Mouse (Mus musculus) large intestine, adult 2 months (tissue): Measurements from ENCODE around the gene Gm40193. TPM values are rescaled to one million over a fixed set of nuclear protein-coding genes. Genes with fewer than 3 reads are reported as not detected.
"Not testable (repeated sequence)": the region's sequence is repeated elsewhere in the genome, so short reads cannot be mapped to it uniquely, and the experiment has no call there.

Experiments used
- DNase-seq: peaks from one replicate; pipeline ENCODE4 v3.0.0-alpha.2; 2012; ENCODE audit warnings: low read depth, low spot score
- WGBS: fragments of 180-500 bp; shearing (Covaris S2); methylation state at CpG from one replicate; pipeline ENCODE4 v1.1.7; 2018; 5-methylcytosine and 5-hydroxymethylcytosine counted together
- polyA plus RNA-seq: library from polyadenylated mRNA; depleted of rRNA; stranded (reverse); fragments of >200 nt; gene quantifications from 2 replicates; pipeline ENCODE4 v1.2.3, GENCODE M21; 2012; rRNA removed

The Gm40193 gene
- not detected in 2 replicates for polyA plus RNA-seq

DNA sequence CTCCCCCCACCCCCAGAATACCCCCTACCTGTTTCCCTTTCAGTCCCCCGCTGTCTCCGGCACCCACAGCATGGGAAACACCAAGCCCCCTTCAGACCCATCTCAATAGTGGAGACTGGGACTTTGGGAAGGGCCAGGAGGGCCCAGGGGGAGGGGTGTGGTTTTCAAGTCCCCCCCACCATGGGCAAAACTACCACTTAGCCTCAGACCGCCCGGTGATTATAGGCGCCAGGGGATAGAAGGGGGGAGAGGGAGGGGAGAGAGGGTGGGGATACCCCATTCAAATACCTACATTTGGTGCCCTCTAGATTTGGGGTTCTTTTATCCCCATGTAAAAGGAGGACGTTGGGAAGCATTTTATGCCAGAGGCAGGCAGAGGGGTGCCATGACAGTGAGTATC, at the start of gene Gm40193:
Gene Gm40193, minus strand, starts transcription at position 101 of the 400 bp plus-strand sequence.
- 76% methylated on average over 6 of the region's 6 CpGs for WGBS
- DNase-seq = no peak

GRCm38 (mm10) chr11:70582196-70582595, 49.5 kb upstream of the Gm40193 start:
- WGBS = 36% methylated on average over 3 of the region's 3 CpGs
- DNase-seq = no peak

DNA sequence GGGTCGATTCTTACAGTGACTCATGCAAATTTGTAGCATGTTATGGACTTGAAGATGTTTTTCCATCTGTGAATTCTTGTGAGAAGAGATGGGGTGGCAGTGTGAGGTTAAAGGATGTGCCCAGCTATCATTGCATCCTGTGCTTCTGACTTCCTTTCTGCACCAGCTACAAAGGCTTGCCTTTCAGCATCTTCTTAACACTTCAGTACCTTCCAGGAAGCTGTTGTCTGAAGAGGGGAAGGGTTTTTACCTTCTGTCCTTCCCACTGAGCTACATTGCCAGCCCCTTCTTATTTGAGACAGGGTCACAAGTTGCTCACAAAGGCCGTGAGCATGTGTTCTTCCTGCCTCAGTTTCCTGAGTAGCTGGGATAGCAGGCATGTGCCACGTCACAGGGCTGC, 48.2 kb upstream of the Gm40193 start:
- DNase-seq = no peak
- 76% methylated on average over 3 of the region's 3 CpGs for WGBS

- no peak for DNase-seq
- WGBS = 24% methylated on average over 5 of the region's 5 CpGs
Measured at GRCm38 (mm10) chr11:70580358-70580720, 47.6 kb upstream of the Gm40193 start.

DNA sequence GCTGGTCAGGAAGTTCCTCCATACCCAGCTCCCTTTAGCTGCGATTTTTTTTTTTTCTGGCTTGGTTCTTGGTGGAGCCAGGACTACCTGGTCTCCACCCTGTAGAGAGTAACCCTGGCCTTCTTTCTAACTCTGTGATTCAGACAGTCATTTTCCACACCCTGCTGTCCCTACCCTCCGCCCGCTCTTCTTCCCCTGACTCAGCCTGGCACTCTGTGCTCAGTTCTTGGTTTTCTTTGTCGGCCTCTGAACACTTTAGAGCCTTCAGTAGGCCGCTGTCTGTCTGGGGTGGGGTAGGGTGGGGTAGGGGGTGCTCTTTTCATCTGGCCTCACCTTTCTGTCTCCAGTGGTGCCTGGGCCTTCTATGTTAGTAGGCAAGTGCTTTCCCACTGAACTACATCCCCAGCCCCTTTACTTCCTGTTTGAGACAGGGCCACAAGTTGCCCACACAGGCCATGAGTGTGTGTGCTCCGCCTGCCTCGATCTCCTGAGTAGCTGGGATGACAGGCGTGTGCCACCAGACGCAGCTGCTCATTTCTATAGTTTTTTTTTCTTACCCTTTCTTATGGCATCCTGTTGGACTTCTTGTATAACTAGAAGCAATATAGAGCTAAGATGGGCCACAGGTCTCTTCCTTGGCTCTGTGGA, 47.1 kb upstream of the Gm40193 start:
- WGBS = 37% methylated on average over 9 of the region's 9 CpGs
- no peak for DNase-seq

- 76% methylated on average over 6 of the region's 6 CpGs for WGBS
- DNase-seq = no peak
Measured at GRCm38 (mm10) chr11:70578962-70579361, 46.2 kb upstream of the Gm40193 start.

- WGBS = 19% methylated on average over 3 of the region's 3 CpGs
- DNase-seq = no peak
Measured at GRCm38 (mm10) chr11:70577201-70577600, 44.5 kb upstream of the Gm40193 start.

DNA sequence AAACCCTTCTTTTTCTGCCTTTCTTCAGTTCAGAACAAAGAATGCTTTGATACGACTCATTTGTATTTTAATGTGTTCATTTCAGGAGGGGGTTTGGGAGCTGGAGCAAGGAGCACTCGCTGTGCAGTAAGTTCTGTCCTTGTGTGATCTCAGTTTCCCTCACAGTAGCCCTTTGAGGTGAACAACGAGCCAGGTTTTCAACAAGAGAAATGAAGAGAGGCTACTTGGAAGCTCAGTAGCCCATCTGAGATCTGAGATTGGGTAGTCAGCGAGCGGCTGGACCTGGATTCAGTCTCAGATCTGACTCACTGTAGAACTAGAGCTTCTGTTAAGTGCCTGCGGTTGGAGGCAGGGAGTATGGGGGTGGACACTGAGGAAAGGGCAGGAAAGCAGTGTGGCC, 41.1 kb upstream of the Gm40193 start:
- 84% methylated on average over 6 of the region's 6 CpGs for WGBS

GRCm38 (mm10) chr11:70572348-70572902, 39.7 kb upstream of the Gm40193 start:
- no peak for DNase-seq
- WGBS = 40% methylated on average over 5 of the region's 5 CpGs

More for the DNA sequence above, 41.1 kb upstream of the Gm40193 start:
- no peak for DNase-seq

GRCm38 (mm10) chr11:70571641-70572040, 38.9 kb upstream of the Gm40193 start:
- WGBS = 79% methylated on average over 1 of the region's 1 CpGs
- no peak for DNase-seq

DNA sequence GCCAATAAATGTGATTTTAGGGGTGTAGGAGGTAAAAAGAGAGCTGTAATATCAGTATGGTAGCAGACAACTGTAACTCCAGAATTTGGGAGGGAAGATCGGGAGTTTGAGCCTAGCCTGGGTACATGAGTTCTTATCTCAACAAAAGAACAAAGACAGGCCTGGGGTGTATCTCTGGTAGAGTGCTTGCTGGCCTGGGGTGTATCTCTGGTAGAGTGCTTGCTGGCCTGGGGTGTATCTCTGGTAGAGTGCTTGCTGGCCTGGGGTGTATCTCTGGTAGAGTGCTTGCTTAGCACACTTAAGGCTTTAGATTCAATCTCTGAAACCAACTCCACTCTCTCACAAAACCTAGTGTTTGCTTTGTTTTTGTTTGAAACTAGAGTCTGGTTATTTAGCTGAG, 37.9 kb upstream of the Gm40193 start:
- 100% methylated on average over 1 of the region's 1 CpGs for WGBS
- not testable (repeated sequence) for DNase-seq

DNA sequence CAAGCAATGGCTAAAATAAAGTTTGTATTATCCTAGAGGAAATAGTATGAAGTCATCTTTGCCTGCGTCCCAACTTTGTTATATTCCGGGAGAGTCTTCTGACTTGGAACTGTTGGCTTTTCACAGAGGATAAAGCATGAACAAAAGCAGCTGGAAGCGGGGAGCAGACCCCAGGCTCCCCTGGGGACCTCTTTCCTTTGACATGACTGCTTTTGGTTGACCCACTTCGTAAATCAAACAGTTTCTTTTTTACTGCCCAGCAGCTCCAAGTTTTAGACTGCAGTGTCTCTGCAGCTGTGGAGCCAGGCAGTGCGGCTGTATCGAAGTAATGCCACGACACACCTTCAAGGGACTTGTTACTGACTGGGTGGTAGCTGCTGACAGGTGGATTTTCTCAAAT, 33.8 kb upstream of the Gm40193 start:
- no peak for DNase-seq
- WGBS = 69% methylated on average over 7 of the region's 7 CpGs

GRCm38 (mm10) chr11:70564276-70564873, 31.6 kb upstream of the Gm40193 start:
- 16% methylated on average over 4 of the region's 4 CpGs for WGBS
- DNase-seq = no peak

GRCm38 (mm10) chr11:70563470-70564275, 30.9 kb upstream of the Gm40193 start:
- WGBS = 2% methylated on average over 25 of the region's 25 CpGs
- DNase-seq = no peak

DNA sequence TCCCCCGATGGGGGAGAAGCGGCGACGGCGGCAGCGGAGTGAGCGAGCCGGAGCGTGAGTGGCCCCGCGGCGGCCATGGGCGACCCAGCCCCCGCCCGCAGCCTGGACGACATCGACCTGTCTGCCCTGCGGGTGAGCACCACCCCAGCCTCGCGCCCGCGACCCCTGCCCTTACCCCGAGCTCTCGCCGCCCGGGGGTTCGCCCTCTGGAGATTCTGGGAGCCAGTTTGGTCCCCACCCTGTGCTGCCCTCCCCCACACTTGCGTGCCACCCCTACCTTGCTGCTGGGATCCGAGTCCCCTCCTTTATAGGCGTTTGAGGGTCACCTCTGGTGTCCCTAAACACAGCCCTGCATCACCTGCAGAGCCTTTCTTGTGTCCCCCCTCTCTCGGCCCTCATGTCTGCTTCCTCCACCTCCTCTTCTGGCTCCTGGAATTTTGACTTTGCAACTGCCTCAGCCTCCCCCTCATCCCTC, 30.3 kb upstream of the Gm40193 start:
- DNase-seq = no peak
- WGBS = 2% methylated on average over 21 of the region's 31 CpGs

GRCm38 (mm10) chr11:70562287-70562994, 29.7 kb upstream of the Gm40193 start, which contains the start of gene Mink1:
Mink1 (plus strand) TSS chr11:70562881.
- WGBS = under 1% methylated on average over 57 of the region's 57 CpGs
- no peak for DNase-seq

DNA sequence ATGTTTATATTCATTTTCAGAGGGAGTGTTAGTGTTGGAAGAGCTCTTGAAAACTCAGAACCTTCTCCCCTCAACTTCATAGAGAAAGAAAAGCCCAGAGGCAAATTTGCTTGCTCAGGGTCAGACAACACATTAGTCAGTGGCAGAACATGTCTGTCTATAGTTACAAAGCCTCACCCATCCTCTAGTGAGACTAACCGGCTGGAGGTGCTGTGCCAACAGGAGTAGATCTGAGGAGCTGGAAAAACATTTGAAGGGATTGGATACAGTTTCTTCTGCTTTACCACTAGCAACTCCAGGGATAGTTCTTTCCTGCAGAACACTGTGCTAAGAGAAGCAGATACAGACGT, 29.2 kb upstream of the Gm40193 start:
- WGBS = 0% methylated on average over 2 of the region's 2 CpGs
- DNase-seq = no peak

GRCm38 (mm10) chr11:70557545-70557944, 24.8 kb upstream of the Gm40193 start:
- no peak for DNase-seq
- WGBS = 92% methylated on average over 9 of the region's 9 CpGs

GRCm38 (mm10) chr11:70553940-70554339, 21.2 kb upstream of the Gm40193 start:
- DNase-seq = no peak
- WGBS = 38% methylated on average over 7 of the region's 7 CpGs

GRCm38 (mm10) chr11:70551526-70551925, 18.8 kb upstream of the Gm40193 start:
- no peak for DNase-seq
- WGBS = 84% methylated on average over 8 of the region's 8 CpGs
